Mouse (Mus musculus) erythroblast, embryonic 14.5 days (primary cell): ENCODE measurements around the gene Rab12. TPM values are rescaled to one million over a fixed set of nuclear protein-coding genes. Genes with fewer than 3 reads are reported as not detected.

Experiments
- H3K27me3 ChIP-seq: 2 replicates; pipeline ENCODE4 v1.6.1; 2012; ENCODE audit warnings: inconsistent platforms; ENCODE audit not compliant: control insufficient read depth
- H3K36me3 ChIP-seq: 2 replicates; pipeline ENCODE4 v1.6.1; 2012; ENCODE audit warnings: mild to moderate bottlenecking, inconsistent platforms; ENCODE audit not compliant: control insufficient read depth
- H3K4me1 ChIP-seq: 2 replicates; pipeline ENCODE4 v1.6.1; 2012; ENCODE audit warnings: inconsistent platforms; ENCODE audit not compliant: control insufficient read depth
- H3K4me3 ChIP-seq: replicated peaks from 2 replicates; pipeline ENCODE3; 2012; ENCODE audit warnings: moderate library complexity, mild to moderate bottlenecking, inconsistent platforms
- H3K9me3 ChIP-seq: 2 replicates; pipeline ENCODE4 v1.6.1; 2012; ENCODE audit warnings: low read length, inconsistent platforms, mixed read lengths; ENCODE audit not compliant: control insufficient read depth
- GATA1 ChIP-seq: IDR thresholded peaks from 2 replicates; pipeline ENCODE4 v1.6.1; 2012; ENCODE audit warnings: low read length, inconsistent platforms, mixed read lengths
- TAL1 ChIP-seq: IDR thresholded peaks from 3 replicates; pipeline ENCODE4 v1.6.1; 2012; ENCODE audit warnings: low read length, inconsistent platforms, mixed read lengths
- polyA plus RNA-seq: library from polyadenylated mRNA; stranded (reverse); fragments of >175 nt; gene quantifications from 2 replicates; pipeline ENCODE4 v1.2.3, GENCODE M21; 2012

Gene Rab12
- polyA plus RNA-seq, 1 experiment, result 0.53 TPM

- no peaks in the 10 kb centered on the region for H3K36me3 ChIP-seq
- H3K4me3 ChIP-seq, result peak overlapping the region; percentile 58
- no peak for TF ChIP-seq TAL1
- no peak for TF ChIP-seq GATA1
These were observed 38.8 kb downstream of the Rab12 start for GRCm38 (mm10) chr17:66480491-66481278.

GRCm38 (mm10) chr17:66479813-66480490, 39.6 kb downstream of the Rab12 start:
- H3K4me3 ChIP-seq, result peak overlapping the region; percentile 58
- H3K4me1 ChIP-seq, result peaks cover 23% of the 10 kb centered on the region
- no peaks in the 10 kb centered on the region for H3K36me3 ChIP-seq
- peaks cover under 1% of the 10 kb centered on the region; the same call in 1 of the 2 replicates for H3K9me3 ChIP-seq
- TF ChIP-seq GATA1 (no peak), TAL1 (no peak)
- H3K27me3 ChIP-seq, result peaks cover 21% of the 10 kb centered on the region

More at GRCm38 (mm10) chr17:66480491-66481278, 38.8 kb downstream of the Rab12 start:
- H3K4me1 ChIP-seq, result peaks cover 23% of the 10 kb centered on the region
- H3K27me3 ChIP-seq, result peaks cover 24% of the 10 kb centered on the region
- no peaks in the 10 kb centered on the region for H3K9me3 ChIP-seq

GRCm38 (mm10) chr17:66479311-66479710, 40.2 kb downstream of the Rab12 start:
- Histone ChIP-seq H3K27me3 (peaks cover 21% of the 10 kb centered on the region), H3K36me3 (no peaks in the 10 kb centered on the region), H3K4me1 (peaks cover 23% of the 10 kb centered on the region), H3K9me3 (peaks cover 6% of the 10 kb centered on the region), H3K4me3 (peak overlapping the region; percentile 58)
- TF ChIP-seq TAL1 (no peak), GATA1 (no peak)

- H3K9me3 ChIP-seq, result peaks cover 7% of the 10 kb centered on the region
- TF ChIP-seq TAL1, result no peak
- TF ChIP-seq GATA1, result no peak
- no peaks in the 10 kb centered on the region for H3K4me1 ChIP-seq
- H3K27me3 ChIP-seq, result no peaks in the 10 kb centered on the region
- no peak overlapping the region for H3K4me3 ChIP-seq
- no peaks in the 10 kb centered on the region for H3K36me3 ChIP-seq
These were observed 46.3 kb downstream of the Rab12 start for GRCm38 (mm10) chr17:66473205-66473604.

GRCm38 (mm10) chr17:66471775-66472174, 47.8 kb downstream of the Rab12 start:
- Histone ChIP-seq H3K27me3 (no peaks in the 10 kb centered on the region), H3K4me1 (no peaks in the 10 kb centered on the region), H3K4me3 (no peak overlapping the region), H3K36me3 (no peaks in the 10 kb centered on the region), H3K9me3 (peaks cover 7% of the 10 kb centered on the region)
- TF ChIP-seq GATA1 (no peak), TAL1 (no peak)

GRCm38 (mm10) chr17:66471252-66471651, 48.3 kb downstream of the Rab12 start:
- H3K27me3 ChIP-seq, result no peaks in the 10 kb centered on the region
- H3K36me3 ChIP-seq, result no peaks in the 10 kb centered on the region
- peaks cover 7% of the 10 kb centered on the region for H3K9me3 ChIP-seq
- no peaks in the 10 kb centered on the region for H3K4me1 ChIP-seq
- TF ChIP-seq TAL1 (no peak), GATA1 (no peak)
- no peak overlapping the region for H3K4me3 ChIP-seq

- TF ChIP-seq GATA1, result no peak
- no peak for TF ChIP-seq TAL1
- Histone ChIP-seq H3K27me3 (no peaks in the 10 kb centered on the region), H3K4me1 (no peaks in the 10 kb centered on the region), H3K9me3 (peaks cover 7% of the 10 kb centered on the region), H3K4me3 (no peak overlapping the region), H3K36me3 (no peaks in the 10 kb centered on the region)
These were observed 49.5 kb downstream of the Rab12 start for GRCm38 (mm10) chr17:66470020-66470419.

GRCm38 (mm10) chr17:66457278-66457677, 62.3 kb downstream of the Rab12 start:
- Histone ChIP-seq H3K4me1 (no peaks in the 10 kb centered on the region), H3K9me3 (no peaks in the 10 kb centered on the region), H3K4me3 (no peak overlapping the region), H3K36me3 (no peaks in the 10 kb centered on the region), H3K27me3 (peaks cover 8% of the 10 kb centered on the region)
- TF ChIP-seq TAL1 (no peak), GATA1 (no peak)

GRCm38 (mm10) chr17:66451143-66451542, 68.4 kb downstream of the Rab12 start:
- Histone ChIP-seq H3K36me3 (no peaks in the 10 kb centered on the region), H3K27me3 (peaks cover 66% of the 10 kb centered on the region), H3K4me3 (no peak overlapping the region), H3K4me1 (peaks cover 6% of the 10 kb centered on the region), H3K9me3 (no peaks in the 10 kb centered on the region; the same call in 1 of the 2 replicates)
- no peak for TF ChIP-seq GATA1
- no peak for TF ChIP-seq TAL1
